Mouse (Mus musculus): Measurements from ENCODE around the gene Tmem51. TPM values are rescaled to one million over a fixed set of nuclear protein-coding genes. Genes with fewer than 3 reads are reported as not detected.

Tmem51 gene
- polyA plus RNA-seq, 1 experiment from 2014 or later: 18.6 TPM

DNA sequence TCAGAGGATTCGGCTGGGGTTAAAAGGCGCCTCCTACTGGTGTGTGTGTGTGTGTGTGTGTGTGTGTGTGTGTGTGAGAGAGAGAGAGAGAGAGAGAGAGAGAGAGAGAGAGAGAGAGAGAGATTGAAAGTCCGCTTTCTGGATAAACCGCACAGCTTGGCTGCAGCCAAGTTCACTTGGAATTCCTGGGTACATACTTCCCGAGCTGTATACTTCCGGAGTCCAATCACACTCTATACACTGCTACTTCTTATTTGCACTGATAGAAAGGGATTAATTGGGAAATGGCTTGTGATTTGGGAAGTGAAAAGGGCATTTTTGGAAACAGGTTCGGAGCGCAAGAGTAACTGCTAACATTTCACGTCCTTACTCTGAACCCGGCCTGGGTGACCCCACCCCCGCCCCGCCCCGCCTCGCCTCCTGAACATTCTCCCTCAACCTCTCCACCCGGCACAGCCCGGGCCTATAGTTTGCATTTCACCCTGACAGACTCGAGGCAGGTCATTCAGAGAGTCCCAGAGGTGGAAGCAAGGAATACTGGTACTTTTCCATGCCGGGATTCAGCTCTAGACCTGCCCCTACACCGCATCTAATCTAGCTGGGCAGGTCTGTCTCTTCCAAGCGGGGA lies 946 bp upstream of the Tmem51 start:
- Histone ChIP-seq H3K36me3 (ENCODE audit: control insufficient read depth, insufficient read depth) (no peaks in the 10 kb centered on the region), H3K9me3 (replicated peaks; ENCODE audit: control insufficient read depth, low read length) (no peaks in the 10 kb centered on the region), H3K4me1 (ENCODE audit: control insufficient read depth, low read depth, low read length) (peaks cover 15% of the 10 kb centered on the region), H3K9ac (ENCODE audit: low read depth, low read length) (0 out of 2 replicates have a peak overlapping the region, but pooled peaks have one; percentile 64), H3K27me3 (ENCODE audit: control insufficient read depth, insufficient read depth, low read depth, low read length) (peaks cover 22% of the 10 kb centered on the region), H3K4me3 (ENCODE audit: low read depth, low read length) (peak overlapping the region; percentile 64), H3K4me2 (ENCODE audit: low read depth, low read length) (peak overlapping the region; percentile 60), H3K27ac (ENCODE audit: low read length) (peak overlapping the region; percentile 81)
- 10% methylated on average over 20 of the region's 20 CpGs for WGBS (ENCODE audit: insufficient replicate concordance)
- ATAC-seq (ENCODE audit: low read depth): no peak

DNA sequence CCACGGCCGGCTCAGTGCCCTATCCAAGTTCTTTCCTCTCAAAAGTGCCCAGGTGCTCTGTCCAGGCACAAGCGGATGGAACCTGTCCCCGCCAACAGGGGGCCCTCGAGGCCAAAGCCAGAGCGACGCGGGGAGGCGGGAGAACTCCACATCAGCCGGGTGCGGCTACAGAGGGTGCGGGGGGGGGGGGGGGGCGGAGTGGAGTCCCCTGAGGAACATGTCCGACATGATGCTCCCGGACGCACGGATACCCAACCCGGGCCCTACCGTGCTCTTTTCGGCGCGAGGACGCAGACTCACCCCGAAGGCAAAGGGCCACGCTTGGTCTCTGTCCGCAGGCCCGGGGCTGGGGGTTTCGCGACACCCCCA lies 358 bp downstream of the Tmem51 start:
- peaks cover 22% of the 10 kb centered on the region for H3K27me3 ChIP-seq (ENCODE audit: control insufficient read depth, insufficient read depth, low read depth, low read length)

DNA sequence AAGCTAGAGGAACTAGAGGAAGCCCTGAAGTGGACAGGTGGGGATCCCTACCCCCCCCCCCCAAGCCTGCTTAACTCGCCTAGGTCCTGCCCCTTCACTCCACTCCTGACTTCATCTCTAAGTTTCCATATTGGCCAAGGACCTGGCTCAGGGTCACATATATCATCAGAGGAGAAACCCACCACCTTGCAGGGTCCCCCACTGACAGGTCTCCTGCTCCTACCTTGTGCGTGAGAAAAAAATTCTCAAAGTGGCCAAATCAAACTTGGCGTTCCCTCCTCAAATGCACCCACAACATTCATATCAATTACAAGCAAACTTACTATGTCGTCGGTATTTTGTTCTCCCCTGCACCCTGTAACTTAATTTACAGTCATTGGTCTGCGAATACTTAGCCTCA lies 911 bp downstream of the Tmem51 start:
- Histone ChIP-seq H3K4me3 (ENCODE audit: low read depth, low read length) (peak overlapping the region; percentile 64), H3K27ac (ENCODE audit: low read length) (0 out of 2 replicates have a peak overlapping the region, but pooled peaks have one; percentile 0), H3K27me3 (ENCODE audit: control insufficient read depth, insufficient read depth, low read depth, low read length) (peaks cover 22% of the 10 kb centered on the region), H3K36me3 (ENCODE audit: control insufficient read depth, insufficient read depth) (no peaks in the 10 kb centered on the region), H3K9ac (ENCODE audit: low read depth, low read length) (peak overlapping the region; percentile 64), H3K4me1 (ENCODE audit: control insufficient read depth, low read depth, low read length) (peaks cover 23% of the 10 kb centered on the region), H3K9me3 (replicated peaks; ENCODE audit: control insufficient read depth, low read length) (no peaks in the 10 kb centered on the region), H3K4me2 (ENCODE audit: low read depth, low read length) (peak overlapping the region; percentile 60)
- ATAC-seq (ENCODE audit: low read depth): no peak
- 32% methylated on average over 6 of the region's 6 CpGs for WGBS (ENCODE audit: insufficient replicate concordance)

More for the DNA sequence above, 358 bp downstream of the Tmem51 start:
- Histone ChIP-seq H3K36me3 (ENCODE audit: control insufficient read depth, insufficient read depth) (no peaks in the 10 kb centered on the region), H3K27ac (ENCODE audit: low read length) (peak overlapping the region; percentile 81), H3K9ac (ENCODE audit: low read depth, low read length) (peak overlapping the region; percentile 64), H3K4me2 (ENCODE audit: low read depth, low read length) (peak overlapping the region; percentile 60), H3K4me1 (ENCODE audit: control insufficient read depth, low read depth, low read length) (peaks cover 23% of the 10 kb centered on the region), H3K4me3 (ENCODE audit: low read depth, low read length) (peak overlapping the region; percentile 64), H3K9me3 (replicated peaks; ENCODE audit: control insufficient read depth, low read length) (no peaks in the 10 kb centered on the region)
- WGBS (ENCODE audit: insufficient replicate concordance): under 1% methylated on average over 24 of the region's 29 CpGs
- peak; percentile 67 for ATAC-seq (ENCODE audit: low read depth)

DNA sequence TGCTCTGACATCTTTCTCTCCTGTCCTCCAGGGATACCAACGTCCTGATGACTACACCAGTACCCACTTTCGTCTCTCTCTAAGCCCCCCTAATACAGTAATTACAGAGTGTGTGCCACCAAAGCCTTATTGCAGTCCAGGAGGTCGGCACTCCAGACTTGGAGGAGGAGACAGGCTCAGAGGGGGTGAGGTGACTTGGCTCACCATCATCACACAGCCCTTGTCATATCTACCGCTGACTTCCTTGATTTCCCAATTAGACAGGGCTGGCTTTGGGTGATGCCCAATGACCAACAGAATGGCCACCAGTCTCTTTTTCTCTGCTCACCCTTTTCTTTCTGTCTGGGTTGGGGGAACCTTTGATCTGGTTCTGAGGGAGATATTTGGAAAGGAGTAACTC lies 1.4 kb downstream of the Tmem51 start:
- H3K36me3 ChIP-seq (ENCODE audit: control insufficient read depth, insufficient read depth): no peaks in the 10 kb centered on the region
- no peaks in the 10 kb centered on the region for H3K9me3 ChIP-seq (replicated peaks; ENCODE audit: control insufficient read depth, low read length)
- no peak overlapping the region for H3K27ac ChIP-seq (ENCODE audit: low read length)
- H3K27me3 ChIP-seq (ENCODE audit: control insufficient read depth, insufficient read depth, low read depth, low read length): peaks cover 22% of the 10 kb centered on the region
- H3K4me2 ChIP-seq (ENCODE audit: low read depth, low read length): peak overlapping the region; percentile 60
- H3K9ac ChIP-seq (ENCODE audit: low read depth, low read length): no peak overlapping the region
- WGBS (ENCODE audit: insufficient replicate concordance): 48% methylated on average over 4 of the region's 4 CpGs
- no peak overlapping the region; the same call in 1 of the 2 replicates for H3K4me3 ChIP-seq (ENCODE audit: low read depth, low read length)
- no peak for ATAC-seq (ENCODE audit: low read depth)
- H3K4me1 ChIP-seq (ENCODE audit: control insufficient read depth, low read depth, low read length): peaks cover 23% of the 10 kb centered on the region

DNA sequence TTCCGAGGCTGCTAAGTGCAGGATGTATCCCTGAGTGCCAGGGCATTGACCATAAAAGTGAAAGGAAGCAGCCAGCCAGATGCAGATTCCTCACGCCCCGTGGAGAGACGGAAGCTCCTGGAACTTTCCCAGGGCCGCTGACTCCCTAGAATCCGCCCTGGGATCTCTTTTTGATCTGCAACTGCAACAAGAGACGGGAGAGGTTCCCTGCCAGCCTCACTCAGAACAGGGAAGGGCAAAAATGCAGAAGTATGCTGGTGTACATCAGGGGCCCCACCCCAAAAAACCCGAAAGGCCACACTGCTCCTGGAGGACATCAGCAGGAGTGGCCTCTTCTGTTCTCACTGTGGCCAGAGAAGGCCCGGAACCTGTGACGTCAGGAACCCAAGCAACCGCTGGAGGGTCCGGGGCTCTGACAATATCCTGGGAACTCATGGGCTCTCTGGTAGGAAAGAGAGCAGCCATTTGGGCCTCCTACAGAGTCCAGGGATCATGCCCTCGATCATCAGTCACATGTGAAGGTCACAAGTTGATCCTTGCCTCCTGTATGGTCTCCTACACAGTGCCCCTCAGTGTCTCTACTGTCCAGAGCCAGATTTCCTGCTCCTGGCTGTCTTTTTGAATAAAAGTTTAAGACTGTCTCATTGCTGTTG lies 2.3 kb downstream of the Tmem51 start:
- Histone ChIP-seq H3K4me3 (ENCODE audit: low read depth, low read length) (no peak overlapping the region), H3K4me2 (ENCODE audit: low read depth, low read length) (0 out of 2 replicates have a peak overlapping the region, but pooled peaks have one; percentile 8), H3K27ac (ENCODE audit: low read length) (no peak overlapping the region; the same call in 1 of the 2 replicates), H3K36me3 (ENCODE audit: control insufficient read depth, insufficient read depth) (no peaks in the 10 kb centered on the region), H3K27me3 (ENCODE audit: control insufficient read depth, insufficient read depth, low read depth, low read length) (peaks cover 22% of the 10 kb centered on the region), H3K9ac (ENCODE audit: low read depth, low read length) (no peak overlapping the region), H3K4me1 (ENCODE audit: control insufficient read depth, low read depth, low read length) (peaks cover 31% of the 10 kb centered on the region), H3K9me3 (replicated peaks; ENCODE audit: control insufficient read depth, low read length) (no peaks in the 10 kb centered on the region)
- WGBS (ENCODE audit: insufficient replicate concordance): 38% methylated on average over 13 of the region's 13 CpGs
- ATAC-seq (ENCODE audit: low read depth): no peak

DNA sequence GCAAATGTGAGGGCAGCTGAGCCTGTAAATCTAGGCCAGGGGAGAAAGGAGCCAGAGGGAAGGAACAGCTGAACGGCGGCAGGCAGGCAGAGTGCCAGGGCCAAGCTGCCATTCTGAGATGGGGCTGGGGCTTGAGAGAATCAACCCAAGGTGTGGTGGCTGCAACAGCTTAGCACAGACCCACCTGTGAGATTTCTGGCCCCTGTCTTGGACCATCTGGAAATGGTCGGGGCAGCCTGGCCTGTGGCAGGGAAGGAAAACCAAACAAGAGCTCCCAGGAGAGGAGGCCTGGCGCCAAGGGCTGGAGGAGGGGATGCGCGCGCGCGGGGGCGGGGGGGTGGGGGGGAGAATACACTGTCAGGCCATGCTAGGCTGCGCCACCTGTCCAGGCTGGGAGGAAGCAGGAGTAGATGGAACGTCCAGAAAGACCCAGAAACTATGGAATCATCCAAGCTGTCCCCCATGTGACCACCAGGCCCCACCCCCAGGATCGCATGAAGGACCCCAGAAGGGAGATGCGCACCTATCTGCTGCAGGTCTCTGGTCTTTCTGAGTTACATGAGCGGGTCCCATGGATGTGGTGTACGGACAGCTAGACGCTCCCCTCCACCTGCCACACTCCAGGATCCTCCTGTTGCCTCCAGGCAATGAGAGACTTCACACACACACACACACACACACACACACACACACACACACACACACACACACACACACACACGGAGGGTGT lies 3.0 kb downstream of the Tmem51 start:
- H3K4me3 ChIP-seq (ENCODE audit: low read depth, low read length): no peak overlapping the region

DNA sequence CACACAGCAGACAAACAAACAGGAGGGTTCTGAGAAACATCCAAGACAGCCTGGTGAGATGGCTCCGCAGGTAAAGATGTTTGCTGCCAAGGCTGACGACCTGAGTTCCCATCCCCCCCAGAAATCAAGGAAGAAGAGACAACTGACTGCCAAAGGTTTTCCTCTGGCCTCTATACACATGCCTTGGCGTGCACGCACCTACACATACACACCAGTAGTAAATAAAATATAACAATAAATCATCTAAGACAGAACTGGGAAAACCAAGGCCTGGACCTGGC lies 3.7 kb downstream of the Tmem51 start:
- Histone ChIP-seq H3K9ac (ENCODE audit: low read depth, low read length) (no peak overlapping the region), H3K9me3 (replicated peaks; ENCODE audit: control insufficient read depth, low read length) (no peaks in the 10 kb centered on the region), H3K27ac (ENCODE audit: low read length) (no peak overlapping the region), H3K4me1 (ENCODE audit: control insufficient read depth, low read depth, low read length) (peaks cover 36% of the 10 kb centered on the region), H3K4me2 (ENCODE audit: low read depth, low read length) (0 out of 2 replicates have a peak overlapping the region, but pooled peaks have one; percentile 8), H3K4me3 (ENCODE audit: low read depth, low read length) (no peak overlapping the region), H3K27me3 (ENCODE audit: control insufficient read depth, insufficient read depth, low read depth, low read length) (peaks cover 19% of the 10 kb centered on the region), H3K36me3 (ENCODE audit: control insufficient read depth, insufficient read depth) (no peaks in the 10 kb centered on the region)
- WGBS (ENCODE audit: insufficient replicate concordance): 54% methylated on average over 4 of the region's 4 CpGs
- no peak for ATAC-seq (ENCODE audit: low read depth)

More for the DNA sequence above, 3.0 kb downstream of the Tmem51 start:
- no peak overlapping the region for H3K27ac ChIP-seq (ENCODE audit: low read length)
- 66% methylated on average over 18 of the region's 18 CpGs for WGBS (ENCODE audit: insufficient replicate concordance)
- no peaks in the 10 kb centered on the region for H3K9me3 ChIP-seq (replicated peaks; ENCODE audit: control insufficient read depth, low read length)
- no peak for ATAC-seq (ENCODE audit: low read depth)
- H3K4me2 ChIP-seq (ENCODE audit: low read depth, low read length): peak overlapping the region; percentile 8; the same call in 1 of the 2 replicates
- H3K27me3 ChIP-seq (ENCODE audit: control insufficient read depth, insufficient read depth, low read depth, low read length): peaks cover 20% of the 10 kb centered on the region
- peaks cover 31% of the 10 kb centered on the region for H3K4me1 ChIP-seq (ENCODE audit: control insufficient read depth, low read depth, low read length)
- no peaks in the 10 kb centered on the region for H3K36me3 ChIP-seq (ENCODE audit: control insufficient read depth, insufficient read depth)
- no peak overlapping the region for H3K9ac ChIP-seq (ENCODE audit: low read depth, low read length)

DNA sequence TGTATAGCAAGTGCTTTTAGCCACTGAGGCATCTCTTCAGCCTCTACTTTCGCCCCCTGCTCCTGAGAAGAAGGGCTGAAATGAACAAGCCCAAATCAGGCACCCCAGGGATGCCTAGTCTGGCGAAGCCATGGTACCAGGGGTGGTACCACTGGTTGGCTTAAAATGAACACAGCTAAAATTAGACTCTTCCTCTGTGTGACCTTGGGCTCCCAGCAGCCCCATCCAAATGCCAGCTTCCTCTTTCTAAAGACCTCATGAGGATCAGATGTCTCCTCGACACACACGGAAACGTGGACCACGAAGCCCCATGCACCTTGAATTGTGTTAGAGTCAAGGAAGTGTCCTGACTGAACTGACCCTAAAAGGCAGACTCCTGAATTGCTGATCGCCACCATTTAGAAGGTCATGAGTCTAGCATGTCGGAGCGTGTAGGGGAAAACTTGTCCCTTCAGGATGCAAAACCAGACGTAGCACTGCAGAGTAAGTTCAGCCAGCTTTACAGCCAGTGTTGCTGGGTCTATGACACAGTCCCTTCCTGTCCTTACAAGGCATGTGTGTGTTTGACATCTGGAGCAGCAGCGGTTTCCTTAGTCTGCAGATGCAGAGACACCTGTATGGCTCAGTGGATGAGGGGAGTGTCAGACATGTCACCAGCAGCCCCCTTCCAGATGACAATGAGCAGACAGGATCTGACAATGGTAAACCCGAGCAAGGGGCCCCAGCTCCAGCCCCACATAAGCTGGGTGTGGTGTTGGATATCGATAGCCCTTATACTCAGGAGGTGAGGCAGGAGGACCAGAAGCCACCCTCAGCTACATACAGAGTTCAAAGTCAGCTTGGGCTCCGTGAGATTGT lies 4.2 kb downstream of the Tmem51 start:
- H3K9ac ChIP-seq (ENCODE audit: low read depth, low read length): no peak overlapping the region
- no peak overlapping the region; the same call in 1 of the 2 replicates for H3K27ac ChIP-seq (ENCODE audit: low read length)
- H3K4me1 ChIP-seq (ENCODE audit: control insufficient read depth, low read depth, low read length): peaks cover 40% of the 10 kb centered on the region
- H3K36me3 ChIP-seq (ENCODE audit: control insufficient read depth, insufficient read depth): no peaks in the 10 kb centered on the region
- peaks cover 13% of the 10 kb centered on the region for H3K27me3 ChIP-seq (ENCODE audit: control insufficient read depth, insufficient read depth, low read depth, low read length)
- ATAC-seq (ENCODE audit: low read depth): no peak
- H3K4me2 ChIP-seq (ENCODE audit: low read depth, low read length): no peak overlapping the region
- no peaks in the 10 kb centered on the region for H3K9me3 ChIP-seq (replicated peaks; ENCODE audit: control insufficient read depth, low read length)
- WGBS (ENCODE audit: insufficient replicate concordance): 36% methylated on average over 14 of the region's 14 CpGs
- H3K4me3 ChIP-seq (ENCODE audit: low read depth, low read length): no peak overlapping the region
